Mouse (Mus musculus) left cerebral cortex, postnatal 36 days (tissue): ENCODE results near the gene Lrrc25. TPM values are rescaled to one million over a fixed set of nuclear protein-coding genes. Genes with fewer than 3 reads are reported as not detected.
"Not testable (repeated sequence)": the region's sequence is repeated elsewhere in the genome, so short reads cannot be mapped to it uniquely, and the experiment has no call there.

Source experiments
- DNase-seq, 2 experiments: peaks; one replicate each; pipeline ENCODE4 v3.0.0; 2021 to 2022; ENCODE audit warnings: low spot score in 2 of 2, mixed read lengths in 1 of 2
- intact Hi-C: fragments of 180-260 bp; cut with DNase I; formaldehyde crosslinking; loops from one replicate; pipeline ENCODE4 v1.15.1; 2025
- total RNA-seq, 2 experiments: library from RNA; stranded (reverse); gene quantifications; 2 replicates each; pipeline ENCODE4 v1.2.3; 2021

Gene Lrrc25
- total RNA-seq: 1 to 10 TPM in 1 of 2 experiments, under 1 TPM in 1; 0.44 to 1.2 TPM

- intact Hi-C loops: no loop called here
Observed at GRCm38 (mm10) chr8:70615894-70616293, at the start of gene Lrrc25. TSS of gene Lrrc25 (plus strand) at chr8:70616155.

GRCm38 (mm10) chr8:70570360-70570759 is 45.6 kb upstream of the Lrrc25 start:
- no peak for DNase-seq
- intact Hi-C loops: loop anchor here (5.0 kb wide), 1 partner anchor 827 kb away; the partner anchor contains the start of genes Babam1 and Ushbp1

More at GRCm38 (mm10) chr8:70615894-70616293, at the start of gene Lrrc25:
- DNase-seq: no peak

- DNase-seq: no peak
- intact Hi-C loops: loop anchor here (5.0 kb wide), 1 partner anchor 826 kb away; the partner anchor contains the start of genes Babam1 and Ushbp1
Observed at GRCm38 (mm10) chr8:70570990-70571389, 45.0 kb upstream of the Lrrc25 start.

- intact Hi-C loops: loop anchor here (5.0 kb wide), 1 partner anchor 823 kb away; the partner anchor contains the start of genes Babam1 and Ushbp1
- no peak for DNase-seq
Observed at GRCm38 (mm10) chr8:70574302-70574701, 41.7 kb upstream of the Lrrc25 start.

- DNase-seq: no peak
- intact Hi-C loops: loop anchor here (5.0 kb wide), 1 partner anchor 822 kb away; the partner anchor contains the start of genes Babam1 and Ushbp1
Observed at GRCm38 (mm10) chr8:70574915-70575314, 41.0 kb upstream of the Lrrc25 start.

- intact Hi-C loops: no loop called here
- no peak for DNase-seq
Observed at GRCm38 (mm10) chr8:70577207-70577606, 38.7 kb upstream of the Lrrc25 start.

- peak; percentile 34 to 49 for DNase-seq
- intact Hi-C loops: loop anchor here (5.0 kb wide), 1 partner anchor 36 kb away; no protein-coding TSS in a partner anchor
Observed at GRCm38 (mm10) chr8:70583476-70584387, 32.2 kb upstream of the Lrrc25 start.

- intact Hi-C loops: loop anchor here (5.0 kb wide), 1 partner anchor 37 kb away; no protein-coding TSS in a partner anchor
Observed at GRCm38 (mm10) chr8:70584606-70585257, 31.2 kb upstream of the Lrrc25 start.

GRCm38 (mm10) chr8:70585258-70585652 is 30.7 kb upstream of the Lrrc25 start:
- intact Hi-C loops: no loop called here
- peak; percentile 50 to 53 for DNase-seq

More at GRCm38 (mm10) chr8:70584606-70585257, 31.2 kb upstream of the Lrrc25 start:
- no peak for DNase-seq

GRCm38 (mm10) chr8:70587955-70588354 is 28.0 kb upstream of the Lrrc25 start:
- intact Hi-C loops, DNase-seq: not testable (repeated sequence)

GRCm38 (mm10) chr8:70591569-70591968 is 24.4 kb upstream of the Lrrc25 start:
- intact Hi-C loops: no loop called here
- DNase-seq: peak; percentile 38 to 60

GRCm38 (mm10) chr8:70593173-70593572 is 22.8 kb upstream of the Lrrc25 start:
- intact Hi-C loops: no loop called here
- peak in 1 of 2 experiments; percentile 24 for DNase-seq

GRCm38 (mm10) chr8:70593961-70594609 is 21.9 kb upstream of the Lrrc25 start, which contains the start of gene Isyna1:
TSS of gene Isyna1 (plus strand) at chr8:70594373.
- DNase-seq: peak; percentile 77 to 78
- intact Hi-C loops: no loop called here

GRCm38 (mm10) chr8:70594621-70595564 is 21.1 kb upstream of the Lrrc25 start:
- DNase-seq: peak; percentile 34 to 62
- intact Hi-C loops: no loop called here

GRCm38 (mm10) chr8:70595811-70596210 is 20.1 kb upstream of the Lrrc25 start:
- intact Hi-C loops: no loop called here
- no peak for DNase-seq

GRCm38 (mm10) chr8:70596216-70596615 is 19.7 kb upstream of the Lrrc25 start:
- no peak for DNase-seq
- intact Hi-C loops: no loop called here

- DNase-seq: peak in 1 of 2 experiments; percentile 29
- intact Hi-C loops: no loop called here
Observed at GRCm38 (mm10) chr8:70596775-70597416, 19.1 kb upstream of the Lrrc25 start.
